Mouse (Mus musculus): ENCODE measurements at regions not wholly inside any gene's neighbourhood (a gene's known extent, or its start where the extent isn't known, plus 50 kb on each side); places are given as distances from the start of the nearest gene placed in this dataset.
A peak's percentile ranks its signal among the peaks of the same experiment; 100 is the strongest.

- WGBS (ENCODE audit: insufficient replicate concordance) = 60% methylated on average over 3 of the region's 3 CpGs
- Histone ChIP-seq H3K27ac (no peak overlapping the region), H3K4me2 (ENCODE audit: low read depth) (no peak overlapping the region), H3K9ac (replicated peaks) (no peak overlapping the region), H3K9me3 (ENCODE audit: control insufficient read depth, low read length) (no peaks in the 10 kb centered on the region), H3K4me3 (ENCODE audit: insufficient read depth in 1 of 2, low read depth in 2 of 2, low read length in 2 of 2) (no peak overlapping the region), H3K36me3 (replicated peaks; ENCODE audit: control insufficient read depth, insufficient read depth, low read depth) (no peaks in the 10 kb centered on the region), H3K4me1 (replicated peaks; ENCODE audit: control insufficient read depth in 2 of 2, insufficient read depth in 2 of 2, low read length in 1 of 2) (no peaks in the 10 kb centered on the region), H3K27me3 (ENCODE audit: control insufficient read depth, insufficient read depth, low read length) (no peaks in the 10 kb centered on the region)
- DNase-seq (ENCODE audit: low read depth in 3 of 3, low spot score in 3 of 3) (no peak), ATAC-seq (ENCODE audit: insufficient read depth) (no peak)
- TF ChIP-seq EP300 (IDR thresholded peaks at IDR 0.05; ENCODE audit: low read depth) (no peak), CTCF (IDR thresholded peaks at IDR 0.05; ENCODE audit: low read depth) (no peak)
Measured at GRCm38 (mm10) chr10:68366796-68367195, 88.3 kb upstream of the Arid5b start.

DNA sequence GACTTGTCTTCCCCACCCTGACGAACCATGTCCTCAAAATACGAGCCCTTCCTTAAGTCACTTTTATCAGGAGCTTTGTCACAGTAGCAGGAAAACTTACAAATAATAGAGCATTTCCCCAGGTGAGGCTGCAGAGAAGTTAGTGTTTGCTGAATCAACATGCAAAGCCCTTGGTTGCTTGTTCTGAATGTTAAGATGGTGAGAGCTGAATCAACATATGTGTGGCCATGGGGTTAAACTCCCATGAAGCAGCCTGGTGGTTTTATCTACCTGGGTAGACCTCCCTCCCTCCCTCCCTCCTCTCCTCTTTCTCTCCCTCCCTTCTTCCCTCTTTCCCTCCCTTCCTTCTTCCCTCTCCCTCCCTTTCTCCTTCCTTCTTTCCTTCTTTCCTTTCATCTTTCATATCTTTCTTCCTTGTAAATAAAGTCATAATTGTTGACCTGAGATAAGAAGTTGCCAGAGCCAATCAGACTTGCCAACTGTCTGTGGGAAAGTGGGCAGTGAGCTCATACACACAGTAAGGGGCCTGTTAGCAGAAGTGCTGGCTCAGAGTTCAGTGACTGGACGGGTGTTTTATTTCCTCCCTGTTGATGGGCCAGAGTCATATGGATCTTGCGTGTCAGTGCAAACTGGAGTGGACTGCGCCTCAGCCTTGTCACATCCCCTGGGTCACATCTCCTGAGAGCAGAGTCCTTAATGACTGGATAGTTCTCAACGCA, 82.4 kb upstream of the Arid5b start:
- DNase-seq (ENCODE audit: low read depth in 3 of 3, low spot score in 3 of 3) = no peak
- no peak for ATAC-seq (ENCODE audit: insufficient read depth)
- H3K4me1 ChIP-seq (replicated peaks; ENCODE audit: control insufficient read depth in 2 of 2, insufficient read depth in 2 of 2, low read length in 1 of 2) = no peaks in the 10 kb centered on the region
- no peaks in the 10 kb centered on the region for H3K9me3 ChIP-seq (ENCODE audit: control insufficient read depth, low read length)
- no peak overlapping the region for H3K4me3 ChIP-seq (ENCODE audit: insufficient read depth in 1 of 2, low read depth in 2 of 2, low read length in 2 of 2)
- no peak overlapping the region for H3K27ac ChIP-seq
- TF ChIP-seq EP300 (IDR thresholded peaks at IDR 0.05; ENCODE audit: low read depth) = no peak
- TF ChIP-seq CTCF (IDR thresholded peaks at IDR 0.05; ENCODE audit: low read depth) = no peak
- no peak overlapping the region for H3K4me2 ChIP-seq (ENCODE audit: low read depth)
- H3K36me3 ChIP-seq (replicated peaks; ENCODE audit: control insufficient read depth, insufficient read depth, low read depth) = no peaks in the 10 kb centered on the region
- no peak overlapping the region for H3K9ac ChIP-seq (replicated peaks)
- no peaks in the 10 kb centered on the region for H3K27me3 ChIP-seq (ENCODE audit: control insufficient read depth, insufficient read depth, low read length)
- 54% methylated on average over 6 of the region's 6 CpGs for WGBS (ENCODE audit: insufficient replicate concordance)

GRCm38 (mm10) chr10:68359135-68359534, 80.6 kb upstream of the Arid5b start:
- TF ChIP-seq EP300 (IDR thresholded peaks at IDR 0.05; ENCODE audit: low read depth) (no peak), CTCF (IDR thresholded peaks at IDR 0.05; ENCODE audit: low read depth) (peak; percentile 66)
- Histone ChIP-seq H3K4me3 (ENCODE audit: insufficient read depth in 1 of 2, low read depth in 2 of 2, low read length in 2 of 2) (no peak overlapping the region), H3K36me3 (replicated peaks; ENCODE audit: control insufficient read depth, insufficient read depth, low read depth) (no peaks in the 10 kb centered on the region), H3K9ac (replicated peaks) (no peak overlapping the region), H3K4me2 (ENCODE audit: low read depth) (no peak overlapping the region), H3K9me3 (ENCODE audit: control insufficient read depth, low read length) (no peaks in the 10 kb centered on the region), H3K4me1 (replicated peaks; ENCODE audit: control insufficient read depth in 2 of 2, insufficient read depth in 2 of 2, low read length in 1 of 2) (no peaks in the 10 kb centered on the region), H3K27me3 (ENCODE audit: control insufficient read depth, insufficient read depth, low read length) (no peaks in the 10 kb centered on the region), H3K27ac (no peak overlapping the region)
- 82% methylated on average over 2 of the region's 2 CpGs for WGBS (ENCODE audit: insufficient replicate concordance)
- DNase-seq (ENCODE audit: low read depth in 3 of 3, low spot score in 3 of 3) (no peak), ATAC-seq (ENCODE audit: insufficient read depth) (no peak)

GRCm38 (mm10) chr10:68356973-68357372, 78.4 kb upstream of the Arid5b start:
- Histone ChIP-seq H3K9ac (replicated peaks) (no peak overlapping the region), H3K36me3 (replicated peaks; ENCODE audit: control insufficient read depth, insufficient read depth, low read depth) (no peaks in the 10 kb centered on the region), H3K4me3 (ENCODE audit: insufficient read depth in 1 of 2, low read depth in 2 of 2, low read length in 2 of 2) (no peak overlapping the region), H3K4me1 (replicated peaks; ENCODE audit: control insufficient read depth in 2 of 2, insufficient read depth in 2 of 2, low read length in 1 of 2) (0 out of 4 replicates have a peak, but pooled peaks cover 0 to 2% of the 10 kb centered on the region in 2 experiments), H3K27me3 (ENCODE audit: control insufficient read depth, insufficient read depth, low read length) (no peaks in the 10 kb centered on the region), H3K4me2 (ENCODE audit: low read depth) (no peak overlapping the region), H3K27ac (no peak overlapping the region), H3K9me3 (ENCODE audit: control insufficient read depth, low read length) (no peaks in the 10 kb centered on the region)
- 58% methylated on average over 6 of the region's 6 CpGs for WGBS (ENCODE audit: insufficient replicate concordance)
- ATAC-seq (ENCODE audit: insufficient read depth) (no peak), DNase-seq (ENCODE audit: low read depth in 3 of 3, low spot score in 3 of 3) (no peak)
- TF ChIP-seq CTCF (IDR thresholded peaks at IDR 0.05; ENCODE audit: low read depth) = no peak
- no peak for TF ChIP-seq EP300 (IDR thresholded peaks at IDR 0.05; ENCODE audit: low read depth)

- Histone ChIP-seq H3K4me1 (replicated peaks; ENCODE audit: control insufficient read depth in 2 of 2, insufficient read depth in 2 of 2, low read length in 1 of 2) (0 out of 4 replicates have a peak, but pooled peaks cover 0 to 2% of the 10 kb centered on the region in 2 experiments), H3K4me3 (ENCODE audit: insufficient read depth in 1 of 2, low read depth in 2 of 2, low read length in 2 of 2) (no peak overlapping the region), H3K9ac (replicated peaks) (no peak overlapping the region), H3K36me3 (replicated peaks; ENCODE audit: control insufficient read depth, insufficient read depth, low read depth) (no peaks in the 10 kb centered on the region), H3K27ac (no peak overlapping the region), H3K9me3 (ENCODE audit: control insufficient read depth, low read length) (no peaks in the 10 kb centered on the region), H3K4me2 (ENCODE audit: low read depth) (no peak overlapping the region), H3K27me3 (ENCODE audit: control insufficient read depth, insufficient read depth, low read length) (no peaks in the 10 kb centered on the region)
- DNase-seq (ENCODE audit: low read depth in 3 of 3, low spot score in 3 of 3) (no peak), ATAC-seq (ENCODE audit: insufficient read depth) (no peak)
- TF ChIP-seq CTCF (IDR thresholded peaks at IDR 0.05; ENCODE audit: low read depth) (no peak), EP300 (IDR thresholded peaks at IDR 0.05; ENCODE audit: low read depth) (no peak)
- 63% methylated on average over 5 of the region's 5 CpGs for WGBS (ENCODE audit: insufficient replicate concordance)
Measured at GRCm38 (mm10) chr10:68356521-68356920, 78.0 kb upstream of the Arid5b start.
